Mouse (Mus musculus): ENCODE results near the gene Myh4. TPM values are rescaled to one million over a fixed set of nuclear protein-coding genes. Genes with fewer than 3 reads are reported as not detected.

Myh4 gene
- total RNA-seq, 2 experiments from 2014 or later: 0.51 to 0.53 TPM

Other genes starting within 250 kb of the Myh4 start
- gene Tmem220, start 212.9 kb upstream of the Myh4 start, total RNA-seq (2021): under 1 TPM in 1 of 2 experiments, not detected in 1; 0.42 TPM
- gene Adprm, start 185.4 kb upstream of the Myh4 start, total RNA-seq (2021): 10 to 100 TPM; 21.7 to 24.0 TPM
- 1 to 10 TPM; 8.3 to 8.8 TPM for gene Sco1, start 185.4 kb upstream of the Myh4 start, total RNA-seq (2021)
- 1 to 10 TPM; 1.8 to 2.1 TPM for gene Myh3, start 159.7 kb upstream of the Myh4 start, total RNA-seq (2021)
- under 1 TPM; 0.42 to 0.59 TPM for gene Myh2, start 67.0 kb upstream of the Myh4 start, total RNA-seq (2021)
- under 1 TPM; 0.46 to 0.47 TPM for gene Myh1, start 38.0 kb upstream of the Myh4 start, total RNA-seq (2021)
- under 1 TPM; 0.87 to 0.94 TPM for gene Myh8, start 39.1 kb downstream of the Myh4 start, total RNA-seq (2021)
- gene Myh13, start 83.6 kb downstream of the Myh4 start, total RNA-seq (2021): under 1 TPM; 0.22 to 0.30 TPM
- 100 to 1,000 TPM; 563 to 593 TPM for gene Gas7, start 217.4 kb downstream of the Myh4 start, total RNA-seq (2021)

All from left cerebral cortex, postnatal 14 days (tissue).